Mouse (Mus musculus): Measurements from ENCODE around the gene Vash1.

GRCm38 (mm10) chr12:86697996-86698395, 19.5 kb downstream of the Vash1 start:
- TF ChIP-seq POLR2A (IDR thresholded peaks at IDR 0.05; ENCODE audit: insufficient read length, low read depth) (no peak), MYOD1 (IDR thresholded peaks at IDR 0.05; ENCODE audit: control insufficient read depth in 1 of 3, insufficient read length in 2 of 3, low read depth in 2 of 3) (no peak), REST (IDR thresholded peaks at IDR 0.05; ENCODE audit: insufficient read depth, insufficient read length) (no peak), USF1 (IDR thresholded peaks at IDR 0.05; ENCODE audit: low read depth) (no peak), MAX (IDR thresholded peaks at IDR 0.05; ENCODE audit: low read depth) (no peak), E2F4 (IDR thresholded peaks at IDR 0.05; ENCODE audit: insufficient read depth) (no peak), POLR2AphosphoS2 (IDR thresholded peaks at IDR 0.05; ENCODE audit: insufficient read length, low read depth) (no peak), CEBPB (IDR thresholded peaks at IDR 0.05; ENCODE audit: insufficient read depth, poor library complexity, severe bottlenecking) (no peak), TCF12 (IDR thresholded peaks at IDR 0.05; ENCODE audit: insufficient read depth, poor library complexity, severe bottlenecking) (no peak), SRF (IDR thresholded peaks at IDR 0.05; ENCODE audit: control insufficient read depth, insufficient read length, low read depth) (no peak)
